Mouse (Mus musculus) heart, embryonic 12.5 days (tissue): Measurements from ENCODE around the gene Adgrl1. TPM values are rescaled to one million over a fixed set of nuclear protein-coding genes. Genes with fewer than 3 reads are reported as not detected.

ENCODE experiments used
- ATAC-seq: fragments of 200-750 bp; cut with Nextera tagmentation; 2 replicates; pipeline ENCODE4 v1.8.0; 2017; ENCODE audit warnings: moderate TSS enrichment, moderate library complexity; ENCODE audit not compliant: insufficient number of reproducible peaks, low FRiP score
- H3K27ac ChIP-seq: fragments of 300-500 bp; sonication (generic); 2 replicates; pipeline ENCODE4 v1.5.1; 2016; ENCODE audit warnings: mild to moderate bottlenecking, moderate library complexity; ENCODE audit not compliant: poor library complexity, severe bottlenecking
- H3K27me3 ChIP-seq: fragments of 300-500 bp; sonication (generic); replicated peaks from 2 replicates; pipeline ENCODE4 v1.6.1; 2016; ENCODE audit warnings: mild to moderate bottlenecking, moderate library complexity
- H3K36me3 ChIP-seq: fragments of 300-500 bp; sonication (generic); 2 replicates; pipeline ENCODE4 v1.6.1; 2016; ENCODE audit warnings: mild to moderate bottlenecking, moderate library complexity
- H3K4me1 ChIP-seq: fragments of 300-500 bp; sonication (generic); replicated peaks from 2 replicates; pipeline ENCODE4 v1.6.1; 2016; ENCODE audit warnings: mild to moderate bottlenecking
- H3K4me2 ChIP-seq: fragments of 300-500 bp; sonication (generic); 2 replicates; pipeline ENCODE4 v1.6.1; 2016; ENCODE audit warnings: mild to moderate bottlenecking, moderate library complexity
- H3K4me3 ChIP-seq: fragments of 300-500 bp; sonication (generic); 2 replicates; pipeline ENCODE4 v1.5.1; 2016; ENCODE audit warnings: mild to moderate bottlenecking
- H3K9ac ChIP-seq: fragments of 300-500 bp; sonication (generic); 2 replicates; pipeline ENCODE4 v1.6.1; 2016; ENCODE audit warnings: mild to moderate bottlenecking, moderate library complexity
- H3K9me3 ChIP-seq: fragments of 300-500 bp; sonication (generic); replicated peaks from 2 replicates; pipeline ENCODE4 v1.6.1; 2016; ENCODE audit warnings: mild to moderate bottlenecking, moderate library complexity
- WGBS: fragments of 180-500 bp; shearing (Covaris S2); methylation state at CpG from one replicate; pipeline ENCODE4 v1.1.7; 2016; 5-methylcytosine and 5-hydroxymethylcytosine counted together
- polyA plus RNA-seq: library from polyadenylated mRNA; unstranded; fragments of >200 nt; fragmentation: Nextera tagmentation; extraction: Ambion mirVana; gene quantifications from 2 replicates; pipeline ENCODE4 v1.2.1, GENCODE M21; 2016

Adgrl1 gene
- polyA plus RNA-seq, 1 experiment from 2014 or later: 11.2 TPM

DNA sequence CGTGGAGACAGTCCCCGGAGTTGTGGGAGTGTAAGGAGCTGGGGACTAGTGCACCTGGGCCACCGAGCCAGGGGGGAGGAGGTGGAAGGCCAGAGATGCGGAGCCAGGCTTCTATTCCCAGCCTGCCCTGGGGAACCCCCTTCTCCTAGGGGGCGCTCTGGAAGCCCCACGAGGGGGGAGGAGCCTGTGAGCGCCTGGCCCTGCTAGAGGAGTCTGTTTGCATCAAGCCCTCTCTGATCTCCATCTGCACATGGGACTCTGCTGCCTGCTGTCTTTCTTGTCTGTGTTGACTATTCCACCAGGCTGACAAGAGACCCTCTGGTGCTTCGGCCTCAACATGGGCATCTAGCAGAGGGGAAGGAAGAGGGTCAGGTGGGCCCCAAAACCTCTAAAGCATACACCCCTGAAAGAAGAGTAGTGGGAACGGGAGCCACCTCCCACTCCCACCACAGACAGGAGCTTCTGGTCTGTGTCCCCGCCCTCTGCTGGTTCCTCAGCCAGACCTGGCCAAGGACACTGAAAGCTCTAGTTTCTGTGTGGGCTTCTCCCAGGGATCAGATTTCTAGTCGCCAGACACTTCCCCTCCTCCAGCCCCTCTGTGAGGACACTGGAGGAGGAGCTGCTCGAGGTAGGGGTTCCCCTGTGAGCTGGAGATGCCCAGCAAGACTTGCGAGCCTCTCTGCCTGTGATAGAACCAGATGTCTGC is 3.2 kb downstream of the Adgrl1 start:
- H3K36me3 ChIP-seq: no peaks in the 10 kb centered on the region
- 15% methylated on average over 12 of the region's 13 CpGs for WGBS
- H3K9me3 ChIP-seq: no peaks in the 10 kb centered on the region
- H3K9ac ChIP-seq: peak overlapping the region; percentile 8; the same call in 1 of the 2 replicates
- H3K27ac ChIP-seq: 0 out of 2 replicates have a peak overlapping the region, but pooled peaks have one; percentile 28
- H3K4me3 ChIP-seq: 0 out of 2 replicates have a peak overlapping the region, but pooled peaks have one; percentile 5
- peak overlapping the region; percentile 43 for H3K4me2 ChIP-seq
- H3K27me3 ChIP-seq: no peaks in the 10 kb centered on the region
- peaks cover 69% of the 10 kb centered on the region for H3K4me1 ChIP-seq
- ATAC-seq: no peak

DNA sequence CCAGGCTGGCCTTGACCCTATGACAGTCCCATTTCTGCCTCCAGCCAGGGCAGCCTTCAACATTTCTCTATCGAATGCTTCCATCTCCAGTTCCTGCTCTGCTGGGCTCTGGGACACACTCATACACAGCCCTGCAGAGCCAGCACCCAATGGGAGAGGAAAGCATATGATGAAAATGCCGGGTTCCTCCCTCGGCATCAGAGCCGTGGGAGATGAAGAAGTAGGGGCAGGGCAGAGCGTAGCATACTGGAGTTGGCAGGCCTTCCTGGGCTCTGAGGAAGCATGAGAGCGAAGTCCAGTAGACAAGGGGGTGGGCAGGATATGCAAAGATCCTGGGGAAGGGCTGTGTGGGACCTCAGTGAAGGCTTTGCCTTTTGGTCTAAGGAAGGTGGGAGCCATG is 8.7 kb downstream of the Adgrl1 start:
- WGBS: 69% methylated on average over 6 of the region's 6 CpGs
- ATAC-seq: no peak

DNA sequence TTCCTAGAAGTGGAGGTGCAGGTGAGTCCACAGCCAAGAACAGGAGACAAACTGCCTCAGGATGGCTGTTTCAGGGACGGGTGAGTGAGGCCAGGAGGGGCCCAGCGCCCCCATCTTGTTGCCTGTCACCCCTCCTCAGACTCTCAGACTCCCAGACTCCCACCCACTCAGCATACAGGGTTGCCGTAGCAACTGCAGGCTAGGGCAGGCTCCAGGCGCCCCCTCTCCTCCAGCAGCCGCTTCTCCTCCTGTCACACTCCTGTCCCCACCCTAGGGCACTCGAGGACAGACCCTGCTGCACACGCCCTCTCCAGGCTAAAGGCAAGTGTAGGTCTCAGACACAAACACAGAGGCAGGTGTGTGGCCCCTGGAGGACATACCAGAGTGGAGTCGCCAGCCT is 9.4 kb downstream of the Adgrl1 start:
- no peak for ATAC-seq
- Histone ChIP-seq H3K9ac (0 out of 2 replicates have a peak overlapping the region, but pooled peaks have one; percentile 6), H3K36me3 (no peaks in the 10 kb centered on the region), H3K4me2 (no peak overlapping the region), H3K27ac (no peak overlapping the region), H3K9me3 (no peaks in the 10 kb centered on the region), H3K4me3 (no peak overlapping the region), H3K4me1 (peaks cover 93% of the 10 kb centered on the region), H3K27me3 (no peaks in the 10 kb centered on the region)
- whole genome bisulfite sequencing: 38% methylated on average over 8 of the region's 8 CpGs

More for the DNA sequence above, 8.7 kb downstream of the Adgrl1 start:
- Histone ChIP-seq H3K27ac (no peak overlapping the region), H3K9me3 (no peaks in the 10 kb centered on the region), H3K4me3 (no peak overlapping the region), H3K27me3 (no peaks in the 10 kb centered on the region), H3K4me2 (no peak overlapping the region), H3K9ac (no peak overlapping the region), H3K36me3 (no peaks in the 10 kb centered on the region), H3K4me1 (peaks cover 93% of the 10 kb centered on the region)

DNA sequence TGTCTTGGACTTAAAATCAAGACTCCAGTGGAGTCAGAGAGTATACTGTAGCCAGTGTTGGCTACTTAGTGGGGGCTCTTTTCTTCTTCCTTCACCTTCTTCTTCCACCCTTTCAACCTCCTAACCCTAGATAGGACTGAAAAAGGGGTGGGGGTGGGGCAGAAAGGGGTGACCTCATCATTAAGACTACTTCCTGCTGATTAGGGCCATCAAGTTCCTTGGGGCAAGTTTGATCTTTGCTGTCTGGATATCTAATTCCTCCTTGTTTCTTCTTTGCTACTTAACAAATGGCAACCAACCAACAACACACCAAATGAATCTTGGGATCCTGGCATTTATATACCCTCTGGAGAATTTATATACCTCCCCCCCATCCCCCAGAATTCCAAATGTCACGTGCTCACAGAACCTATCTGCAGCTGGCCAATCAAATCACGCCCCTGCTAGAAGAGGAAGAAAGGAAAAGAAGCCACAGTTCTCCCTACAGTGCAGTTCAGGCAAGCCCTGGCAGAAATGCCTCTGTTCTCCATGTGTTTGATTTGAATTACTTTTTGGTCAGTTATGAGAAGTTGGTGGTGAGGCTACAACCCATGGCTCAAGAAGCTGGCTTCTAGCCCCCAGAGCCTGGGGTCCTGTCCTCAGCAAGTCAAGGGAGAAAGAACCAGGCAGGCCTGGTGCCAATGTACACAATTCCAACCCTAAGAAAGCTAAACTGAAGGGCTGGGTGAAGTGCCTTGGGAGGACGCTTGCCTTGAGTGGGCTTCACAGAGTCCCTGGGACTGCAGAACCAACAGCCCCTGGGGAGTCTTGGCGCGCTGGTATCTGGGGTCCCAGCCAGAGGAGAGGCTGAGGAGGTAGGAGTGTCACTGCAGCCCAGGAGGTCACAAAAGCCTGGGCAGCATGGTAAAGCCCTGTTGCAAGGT is 12.2 kb downstream of the Adgrl1 start:
- H3K4me2 ChIP-seq: no peak overlapping the region
- H3K4me3 ChIP-seq: no peak overlapping the region
- H3K4me1 ChIP-seq: peaks cover 95% of the 10 kb centered on the region
- WGBS: 57% methylated on average over 5 of the region's 5 CpGs
- H3K27me3 ChIP-seq: no peaks in the 10 kb centered on the region
- H3K27ac ChIP-seq: peak overlapping the region; percentile 17; the same call in 1 of the 2 replicates
- no peaks in the 10 kb centered on the region for H3K9me3 ChIP-seq
- ATAC-seq: no peak
- no peaks in the 10 kb centered on the region; the same call in 1 of the 2 replicates for H3K36me3 ChIP-seq
- H3K9ac ChIP-seq: no peak overlapping the region

DNA sequence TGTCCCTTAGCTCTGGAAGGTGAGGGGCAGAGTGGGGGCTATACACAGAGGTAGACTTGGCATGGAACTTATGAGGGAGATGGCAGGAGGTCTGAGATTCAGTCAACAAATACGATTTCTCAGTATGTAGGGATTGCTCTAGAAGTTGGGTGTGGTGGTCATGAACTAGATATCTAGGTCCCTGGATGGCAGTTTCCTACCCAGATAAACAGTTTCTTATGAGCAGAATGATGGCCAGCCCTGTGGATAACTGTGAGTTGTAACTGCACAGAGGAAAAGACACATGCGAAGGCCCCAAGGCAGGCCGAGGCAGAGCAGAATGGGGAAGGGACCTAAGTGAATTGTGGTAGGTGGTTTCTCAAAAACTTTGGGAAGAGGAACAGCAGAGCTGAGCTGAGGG is 14.3 kb downstream of the Adgrl1 start:
- peaks cover 8% of the 10 kb centered on the region for H3K36me3 ChIP-seq
- H3K4me1 ChIP-seq: peaks cover 80% of the 10 kb centered on the region
- WGBS: 80% methylated on average over 3 of the region's 3 CpGs
- no peak overlapping the region for H3K4me3 ChIP-seq
- no peaks in the 10 kb centered on the region for H3K27me3 ChIP-seq
- no peaks in the 10 kb centered on the region for H3K9me3 ChIP-seq
- H3K4me2 ChIP-seq: no peak overlapping the region
- H3K9ac ChIP-seq: peak overlapping the region; percentile 40; the same call in 1 of the 2 replicates
- ATAC-seq: no peak
- no peak overlapping the region for H3K27ac ChIP-seq

DNA sequence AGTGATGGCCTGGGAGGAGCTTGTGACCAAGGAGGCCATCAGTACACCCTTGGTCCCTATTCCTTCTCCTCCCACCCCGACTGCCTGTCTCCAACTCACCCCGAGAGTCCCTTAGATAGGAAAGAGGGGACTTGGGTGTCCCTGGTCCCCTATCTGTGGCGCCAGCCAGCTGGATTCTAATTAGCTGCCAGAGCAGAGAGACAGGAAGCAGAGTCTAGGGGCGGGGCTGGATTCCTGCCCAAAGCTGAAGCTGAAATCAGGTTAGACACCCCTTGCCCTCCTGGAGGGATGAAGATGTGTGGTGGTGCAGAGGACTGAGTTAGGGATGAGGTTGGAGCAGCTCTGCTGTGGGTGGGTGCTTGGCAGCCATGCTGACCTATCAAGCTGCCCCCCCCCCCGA is 15.0 kb downstream of the Adgrl1 start:
- H3K4me3 ChIP-seq: no peak overlapping the region
- peak; percentile 3; the same call in 1 of the 2 replicates for ATAC-seq
- H3K27me3 ChIP-seq: no peaks in the 10 kb centered on the region
- H3K36me3 ChIP-seq: peaks cover 14% of the 10 kb centered on the region
- H3K4me2 ChIP-seq: no peak overlapping the region
- H3K9me3 ChIP-seq: no peaks in the 10 kb centered on the region
- 29% methylated on average over 5 of the region's 5 CpGs for WGBS
- no peak overlapping the region for H3K27ac ChIP-seq
- H3K9ac ChIP-seq: peak overlapping the region; percentile 40; the same call in 1 of the 2 replicates
- peaks cover 74% of the 10 kb centered on the region for H3K4me1 ChIP-seq

DNA sequence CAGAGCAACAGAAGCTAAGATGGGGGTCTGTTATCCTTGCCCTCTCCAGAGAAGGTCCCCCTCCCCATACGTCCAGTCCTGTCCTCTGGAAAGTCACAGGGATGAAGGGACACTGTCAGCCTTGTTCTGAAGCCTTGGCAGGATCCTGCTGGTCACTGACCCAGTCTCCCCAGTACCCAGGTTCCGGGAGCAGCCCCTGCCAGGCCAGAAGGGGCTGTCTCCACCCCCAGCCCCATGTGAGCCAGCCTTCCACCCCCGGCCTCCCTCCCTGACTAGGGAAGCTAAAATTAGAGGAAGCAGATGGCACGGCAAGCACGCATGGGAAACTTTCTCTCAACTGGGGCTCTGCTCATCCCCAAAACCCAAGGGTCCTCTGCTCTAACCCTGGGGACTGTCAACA is 16.1 kb downstream of the Adgrl1 start:
- Histone ChIP-seq H3K4me1 (peaks cover 62% of the 10 kb centered on the region), H3K9ac (peak overlapping the region; percentile 31), H3K27me3 (no peaks in the 10 kb centered on the region), H3K36me3 (peaks cover 22% of the 10 kb centered on the region), H3K4me2 (peak overlapping the region; percentile 26; the same call in 1 of the 2 replicates), H3K9me3 (no peaks in the 10 kb centered on the region), H3K4me3 (no peak overlapping the region), H3K27ac (no peak overlapping the region)
- no peak for ATAC-seq
- 47% methylated on average over 5 of the region's 5 CpGs for WGBS

DNA sequence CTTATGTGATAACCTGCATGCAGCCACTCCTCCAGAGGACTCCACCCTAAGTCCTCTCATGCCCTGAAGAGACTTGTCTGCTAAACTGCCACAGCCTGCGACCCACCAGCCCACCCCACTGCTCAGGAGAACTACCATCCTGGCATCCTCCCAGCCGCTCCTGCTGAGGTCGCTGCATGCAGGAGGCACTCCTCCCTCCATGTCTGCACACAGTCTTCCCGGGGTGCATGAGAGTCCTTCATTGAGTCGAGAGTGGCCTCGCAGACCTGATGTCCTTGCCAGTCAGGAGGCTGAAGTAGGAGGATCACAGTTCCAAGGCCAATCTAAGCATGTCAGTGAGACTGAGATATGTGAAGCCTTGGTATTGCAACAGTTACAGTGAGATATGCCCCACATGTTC is 17.7 kb downstream of the Adgrl1 start:
- peaks cover 33% of the 10 kb centered on the region for H3K36me3 ChIP-seq
- H3K9ac ChIP-seq: no peak overlapping the region

DNA sequence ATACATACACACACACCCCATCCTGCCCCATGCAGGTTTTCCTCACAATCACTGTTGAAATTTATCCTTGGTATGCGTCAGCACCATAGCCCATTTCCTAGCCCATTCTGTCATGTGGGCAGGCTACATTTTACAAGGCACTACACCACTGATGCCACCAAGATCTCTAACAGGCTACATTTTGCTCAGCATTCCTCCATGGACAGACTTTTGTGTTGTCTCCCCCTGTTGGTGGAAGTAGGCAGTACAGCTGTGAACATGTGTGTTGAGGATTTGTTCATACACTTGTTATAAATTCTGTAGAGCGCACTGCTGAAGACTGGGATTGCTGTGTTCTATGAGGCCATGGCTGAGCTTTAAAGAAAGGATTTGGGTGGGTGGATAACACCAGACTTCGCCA is 21.7 kb downstream of the Adgrl1 start:
- no peaks in the 10 kb centered on the region for H3K9me3 ChIP-seq
- no peaks in the 10 kb centered on the region for H3K27me3 ChIP-seq
- peaks cover 11% of the 10 kb centered on the region for H3K4me1 ChIP-seq
- H3K27ac ChIP-seq: no peak overlapping the region
- ATAC-seq: no peak
- no peak overlapping the region for H3K9ac ChIP-seq
- H3K4me2 ChIP-seq: no peak overlapping the region
- no peak overlapping the region for H3K4me3 ChIP-seq
- 67% methylated on average over 3 of the region's 3 CpGs for WGBS
- H3K36me3 ChIP-seq: peaks cover 64% of the 10 kb centered on the region

More for the DNA sequence above, 17.7 kb downstream of the Adgrl1 start:
- Histone ChIP-seq H3K4me3 (no peak overlapping the region), H3K27ac (no peak overlapping the region), H3K27me3 (no peaks in the 10 kb centered on the region), H3K9me3 (no peaks in the 10 kb centered on the region), H3K4me1 (peaks cover 48% of the 10 kb centered on the region), H3K4me2 (no peak overlapping the region)
- no peak for ATAC-seq
- 60% methylated on average over 6 of the region's 6 CpGs for WGBS

DNA sequence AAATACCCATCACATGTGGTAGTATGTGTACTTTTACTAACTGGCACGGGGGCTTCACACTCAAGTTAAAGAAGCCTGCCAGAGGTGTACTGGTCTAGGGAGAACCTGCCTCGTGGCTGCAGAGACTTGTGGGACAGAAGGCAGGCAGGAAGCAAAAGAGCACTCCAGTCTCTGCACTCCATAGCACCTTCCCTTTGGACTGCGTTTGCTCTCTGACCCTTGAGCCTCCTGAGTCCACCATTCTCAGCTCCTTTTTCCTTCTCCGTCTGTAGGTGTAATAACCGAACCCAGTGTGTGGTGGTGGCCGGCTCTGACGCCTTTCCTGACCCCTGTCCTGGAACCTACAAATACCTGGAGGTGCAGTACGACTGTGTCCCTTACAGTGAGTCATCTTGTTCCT is 22.8 kb downstream of the Adgrl1 start:
- Histone ChIP-seq H3K4me3 (no peak overlapping the region), H3K9ac (no peak overlapping the region), H3K9me3 (no peaks in the 10 kb centered on the region), H3K27ac (no peak overlapping the region), H3K27me3 (no peaks in the 10 kb centered on the region), H3K4me2 (no peak overlapping the region), H3K4me1 (no peaks in the 10 kb centered on the region), H3K36me3 (peaks cover 64% of the 10 kb centered on the region)
- WGBS: 88% methylated on average over 8 of the region's 8 CpGs
- no peak for ATAC-seq

DNA sequence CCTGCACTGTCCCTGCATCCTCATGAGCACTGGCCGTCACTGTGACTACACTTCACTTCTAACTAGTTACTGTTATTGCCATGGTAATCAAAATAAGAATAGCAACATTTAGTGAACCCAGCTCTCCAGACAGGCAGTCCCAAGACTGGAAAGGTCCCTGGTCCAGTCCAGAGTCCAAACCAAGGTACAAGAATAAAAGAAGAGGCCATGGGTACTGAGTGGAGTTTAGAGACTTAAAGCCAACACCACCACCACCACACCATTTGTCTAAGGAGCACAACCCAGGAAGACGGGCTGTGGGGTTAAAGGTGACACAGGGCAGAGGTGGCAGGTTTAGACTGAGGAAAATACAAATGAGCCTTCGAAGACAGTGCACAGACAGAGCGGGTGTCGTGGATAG is 24.7 kb downstream of the Adgrl1 start:
- H3K9me3 ChIP-seq: no peaks in the 10 kb centered on the region
- WGBS: 87% methylated on average over 5 of the region's 5 CpGs
- no peak for ATAC-seq
- no peak overlapping the region for H3K4me2 ChIP-seq
- no peaks in the 10 kb centered on the region for H3K4me1 ChIP-seq
- no peak overlapping the region for H3K27ac ChIP-seq
- H3K36me3 ChIP-seq: peaks cover 67% of the 10 kb centered on the region
- no peak overlapping the region for H3K4me3 ChIP-seq
- no peak overlapping the region for H3K9ac ChIP-seq
- no peaks in the 10 kb centered on the region for H3K27me3 ChIP-seq
